Mouse (Mus musculus): ENCODE measurements at regions not wholly inside any gene's neighbourhood (a gene's known extent, or its start where the extent isn't known, plus 50 kb on each side); places are given as distances from the start of the nearest gene placed in this dataset.
A peak's percentile ranks its signal among the peaks of the same experiment; 100 is the strongest.

DNA sequence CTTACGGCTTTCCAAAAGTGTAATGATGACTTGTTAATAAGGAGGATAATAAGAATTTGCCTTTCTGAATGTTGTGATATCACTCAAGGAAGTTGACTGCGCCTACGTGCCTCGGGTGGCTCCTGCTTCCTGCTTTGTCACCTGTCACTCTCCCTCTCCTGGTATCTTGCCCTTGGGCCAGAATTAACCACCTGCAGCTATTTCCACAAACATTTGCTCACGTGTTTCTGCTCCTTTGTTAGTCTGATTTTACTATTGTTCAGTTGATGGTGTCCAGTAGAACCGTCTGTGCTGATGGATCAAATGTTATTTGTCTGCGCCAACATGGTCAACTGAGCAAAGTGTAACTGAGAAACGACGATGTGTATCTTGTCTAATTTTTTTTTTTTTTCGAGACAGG lies 193.4 kb upstream of the Prdm1 start:
- H3K4me1 ChIP-seq (ENCODE audit: control insufficient read depth, insufficient read depth, low read length), result no peaks in the 10 kb centered on the region; the same call in 1 of the 2 replicates
- H3K9me3 ChIP-seq (ENCODE audit: control insufficient read depth, low read length), result no peaks in the 10 kb centered on the region
- DNase-seq (ENCODE audit: low spot score) (no peak), ATAC-seq (ENCODE audit: low read depth) (no peak)
- no peak overlapping the region for H3K27ac ChIP-seq (replicated peaks; ENCODE audit: low read depth, low read length)
- WGBS, result 84% methylated on average over 10 of the region's 10 CpGs
- no peak overlapping the region for H3K9ac ChIP-seq (ENCODE audit: low read depth, low read length)
- no peak overlapping the region for H3K4me2 ChIP-seq (ENCODE audit: low read depth, low read length)
- H3K36me3 ChIP-seq (ENCODE audit: control insufficient read depth, insufficient read depth, low read length), result no peaks in the 10 kb centered on the region
- no peaks in the 10 kb centered on the region for H3K27me3 ChIP-seq (replicated peaks; ENCODE audit: control insufficient read depth, insufficient read depth, low read length)
- H3K4me3 ChIP-seq (ENCODE audit: low read depth, low read length), result no peak overlapping the region

DNA sequence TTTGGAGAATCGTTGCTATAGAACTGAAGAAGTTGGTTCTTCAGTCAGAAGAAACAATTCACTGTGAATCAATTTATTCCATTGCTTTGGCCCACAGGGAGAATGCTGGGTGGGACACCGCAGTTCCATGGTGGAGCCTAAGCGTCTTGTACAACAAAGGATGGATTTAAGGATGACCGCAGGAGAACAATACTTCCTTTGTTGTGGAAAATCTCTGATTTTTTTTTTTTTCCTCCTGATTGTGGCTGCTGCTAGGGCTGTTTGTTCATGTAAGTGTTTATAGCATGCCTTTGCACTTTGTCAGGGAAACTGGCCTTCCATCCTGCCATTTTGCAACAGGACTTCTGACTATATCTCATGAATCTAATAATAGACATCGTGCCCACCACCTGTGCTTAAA lies 188.3 kb upstream of the Prdm1 start:
- no peak overlapping the region for H3K27ac ChIP-seq (replicated peaks; ENCODE audit: low read depth, low read length)
- 56% methylated on average over 5 of the region's 5 CpGs for WGBS
- H3K9me3 ChIP-seq (ENCODE audit: control insufficient read depth, low read length), result no peaks in the 10 kb centered on the region
- H3K36me3 ChIP-seq (ENCODE audit: control insufficient read depth, insufficient read depth, low read length), result no peaks in the 10 kb centered on the region
- DNase-seq (ENCODE audit: low spot score) (no peak), ATAC-seq (ENCODE audit: low read depth) (no peak)
- H3K4me2 ChIP-seq (ENCODE audit: low read depth, low read length), result no peak overlapping the region
- no peaks in the 10 kb centered on the region for H3K27me3 ChIP-seq (replicated peaks; ENCODE audit: control insufficient read depth, insufficient read depth, low read length)
- no peak overlapping the region for H3K4me3 ChIP-seq (ENCODE audit: low read depth, low read length)
- H3K9ac ChIP-seq (ENCODE audit: low read depth, low read length), result no peak overlapping the region
- no peaks in the 10 kb centered on the region for H3K4me1 ChIP-seq (ENCODE audit: control insufficient read depth, insufficient read depth, low read length)

DNA sequence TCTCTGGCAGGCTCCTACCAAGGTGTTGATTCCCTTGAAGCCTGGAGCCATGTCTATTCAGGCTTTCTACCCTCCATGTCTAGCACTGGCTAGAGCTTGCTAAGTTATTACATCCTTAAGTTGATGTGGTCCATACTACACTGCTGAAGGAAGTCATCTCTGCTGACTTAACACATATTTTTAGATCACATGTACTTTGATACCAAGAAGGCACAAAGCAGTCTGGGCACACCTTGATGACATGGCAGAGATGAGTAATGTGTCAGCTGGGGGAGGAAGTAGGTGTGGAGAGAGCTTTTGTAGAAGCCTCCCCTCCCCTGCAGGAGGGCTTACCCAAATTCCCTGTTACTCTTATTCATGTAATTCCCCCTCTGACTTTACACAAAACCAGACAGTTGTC lies 187.6 kb upstream of the Prdm1 start:
- H3K4me2 ChIP-seq (ENCODE audit: low read depth, low read length), result no peak overlapping the region
- H3K4me1 ChIP-seq (ENCODE audit: control insufficient read depth, insufficient read depth, low read length), result no peaks in the 10 kb centered on the region

GRCm38 (mm10) chr10:44708830-44709229 lies 180.5 kb upstream of the Prdm1 start:
- DNase-seq (ENCODE audit: low spot score) (no peak), ATAC-seq (ENCODE audit: low read depth) (no peak)
- 83% methylated on average over 4 of the region's 4 CpGs for WGBS
- no peak overlapping the region for H3K4me2 ChIP-seq (ENCODE audit: low read depth, low read length)
- no peak overlapping the region for H3K9ac ChIP-seq (ENCODE audit: low read depth, low read length)
- H3K27me3 ChIP-seq (replicated peaks; ENCODE audit: control insufficient read depth, insufficient read depth, low read length), result no peaks in the 10 kb centered on the region
- no peak overlapping the region for H3K27ac ChIP-seq (replicated peaks; ENCODE audit: low read depth, low read length)
- no peaks in the 10 kb centered on the region for H3K9me3 ChIP-seq (ENCODE audit: control insufficient read depth, low read length)
- no peaks in the 10 kb centered on the region for H3K36me3 ChIP-seq (ENCODE audit: control insufficient read depth, insufficient read depth, low read length)
- H3K4me1 ChIP-seq (ENCODE audit: control insufficient read depth, insufficient read depth, low read length), result no peaks in the 10 kb centered on the region
- H3K4me3 ChIP-seq (ENCODE audit: low read depth, low read length), result no peak overlapping the region

More for the DNA sequence above, 187.6 kb upstream of the Prdm1 start:
- Histone ChIP-seq H3K36me3 (ENCODE audit: control insufficient read depth, insufficient read depth, low read length) (no peaks in the 10 kb centered on the region), H3K27me3 (replicated peaks; ENCODE audit: control insufficient read depth, insufficient read depth, low read length) (no peaks in the 10 kb centered on the region), H3K9me3 (ENCODE audit: control insufficient read depth, low read length) (no peaks in the 10 kb centered on the region), H3K27ac (replicated peaks; ENCODE audit: low read depth, low read length) (no peak overlapping the region), H3K9ac (ENCODE audit: low read depth, low read length) (no peak overlapping the region), H3K4me3 (ENCODE audit: low read depth, low read length) (no peak overlapping the region)
- no peak for ATAC-seq (ENCODE audit: low read depth)
- DNase-seq (ENCODE audit: low spot score), result no peak

GRCm38 (mm10) chr10:44704143-44704542 lies 175.8 kb upstream of the Prdm1 start:
- H3K27me3 ChIP-seq (replicated peaks; ENCODE audit: control insufficient read depth, insufficient read depth, low read length), result no peaks in the 10 kb centered on the region
- H3K9me3 ChIP-seq (ENCODE audit: control insufficient read depth, low read length), result no peaks in the 10 kb centered on the region
- WGBS, result 85% methylated on average over 3 of the region's 3 CpGs
- no peaks in the 10 kb centered on the region for H3K36me3 ChIP-seq (ENCODE audit: control insufficient read depth, insufficient read depth, low read length)
- H3K4me1 ChIP-seq (ENCODE audit: control insufficient read depth, insufficient read depth, low read length), result no peaks in the 10 kb centered on the region
- no peak overlapping the region for H3K4me2 ChIP-seq (ENCODE audit: low read depth, low read length)
- DNase-seq (ENCODE audit: low spot score), result no peak
- no peak overlapping the region for H3K9ac ChIP-seq (ENCODE audit: low read depth, low read length)
- no peak for ATAC-seq (ENCODE audit: low read depth)
- H3K4me3 ChIP-seq (ENCODE audit: low read depth, low read length), result no peak overlapping the region
- H3K27ac ChIP-seq (replicated peaks; ENCODE audit: low read depth, low read length), result no peak overlapping the region

- H3K9ac ChIP-seq (ENCODE audit: low read depth, low read length), result no peak overlapping the region
- H3K9me3 ChIP-seq (ENCODE audit: control insufficient read depth, low read length), result no peaks in the 10 kb centered on the region
- H3K4me1 ChIP-seq (ENCODE audit: control insufficient read depth, insufficient read depth, low read length), result peaks cover 4% of the 10 kb centered on the region; the same call in 1 of the 2 replicates
- no peaks in the 10 kb centered on the region for H3K27me3 ChIP-seq (replicated peaks; ENCODE audit: control insufficient read depth, insufficient read depth, low read length)
- DNase-seq (ENCODE audit: low spot score), result peak; percentile 33
- no peak for ATAC-seq (ENCODE audit: low read depth)
- H3K36me3 ChIP-seq (ENCODE audit: control insufficient read depth, insufficient read depth, low read length), result no peaks in the 10 kb centered on the region
- no peak overlapping the region for H3K4me3 ChIP-seq (ENCODE audit: low read depth, low read length)
- no peak overlapping the region for H3K27ac ChIP-seq (replicated peaks; ENCODE audit: low read depth, low read length)
- H3K4me2 ChIP-seq (ENCODE audit: low read depth, low read length), result no peak overlapping the region
- 55% methylated on average over 5 of the region's 5 CpGs for WGBS
Observed at GRCm38 (mm10) chr10:44702108-44702507, 173.8 kb upstream of the Prdm1 start.

GRCm38 (mm10) chr10:44699988-44700537 lies 171.8 kb upstream of the Prdm1 start:
- H3K4me1 ChIP-seq (ENCODE audit: control insufficient read depth, insufficient read depth, low read length), result peaks cover 4% of the 10 kb centered on the region; the same call in 1 of the 2 replicates
- H3K27me3 ChIP-seq (replicated peaks; ENCODE audit: control insufficient read depth, insufficient read depth, low read length), result no peaks in the 10 kb centered on the region
- no peak overlapping the region for H3K4me3 ChIP-seq (ENCODE audit: low read depth, low read length)
- H3K4me2 ChIP-seq (ENCODE audit: low read depth, low read length), result no peak overlapping the region
- 90% methylated on average over 11 of the region's 11 CpGs for WGBS
- ATAC-seq (ENCODE audit: low read depth), result no peak
- H3K9me3 ChIP-seq (ENCODE audit: control insufficient read depth, low read length), result no peaks in the 10 kb centered on the region
- DNase-seq (ENCODE audit: low spot score), result no peak
- no peak overlapping the region for H3K9ac ChIP-seq (ENCODE audit: low read depth, low read length)
- H3K36me3 ChIP-seq (ENCODE audit: control insufficient read depth, insufficient read depth, low read length), result no peaks in the 10 kb centered on the region
- H3K27ac ChIP-seq (replicated peaks; ENCODE audit: low read depth, low read length), result no peak overlapping the region

GRCm38 (mm10) chr10:44697966-44698365 lies 169.7 kb upstream of the Prdm1 start:
- Histone ChIP-seq H3K4me1 (ENCODE audit: control insufficient read depth, insufficient read depth, low read length) (peaks cover 4% of the 10 kb centered on the region; the same call in 1 of the 2 replicates), H3K4me2 (ENCODE audit: low read depth, low read length) (no peak overlapping the region), H3K27me3 (replicated peaks; ENCODE audit: control insufficient read depth, insufficient read depth, low read length) (no peaks in the 10 kb centered on the region), H3K9me3 (ENCODE audit: control insufficient read depth, low read length) (no peaks in the 10 kb centered on the region), H3K4me3 (ENCODE audit: low read depth, low read length) (no peak overlapping the region), H3K9ac (ENCODE audit: low read depth, low read length) (no peak overlapping the region), H3K36me3 (ENCODE audit: control insufficient read depth, insufficient read depth, low read length) (no peaks in the 10 kb centered on the region), H3K27ac (replicated peaks; ENCODE audit: low read depth, low read length) (no peak overlapping the region)
- WGBS, result 29% methylated on average over 2 of the region's 2 CpGs
- ATAC-seq (ENCODE audit: low read depth) (no peak), DNase-seq (ENCODE audit: low spot score) (peak; percentile 48)

DNA sequence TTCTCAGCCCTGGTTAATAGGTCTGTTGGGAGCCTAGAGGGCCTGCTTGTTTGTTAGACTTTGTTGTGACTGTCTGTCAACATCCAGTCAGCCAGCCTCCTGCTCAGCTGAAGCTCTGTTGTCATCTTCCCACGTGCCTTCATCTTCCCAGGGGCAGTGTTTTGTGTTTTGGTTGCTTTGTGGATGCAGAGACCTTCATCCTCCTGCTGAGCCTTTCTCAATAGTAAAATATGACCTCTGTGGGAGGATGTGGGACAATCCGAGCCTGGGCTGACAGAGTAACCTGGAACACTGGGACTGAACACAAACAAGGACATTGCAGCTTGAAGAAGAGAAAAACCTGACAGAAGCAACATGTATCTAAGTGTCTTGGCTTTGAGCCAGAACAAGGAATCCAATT lies 168.7 kb upstream of the Prdm1 start:
- ATAC-seq (ENCODE audit: low read depth), result 0 out of 2 replicates have a peak, but pooled peaks have one; percentile 6
- no peak overlapping the region for H3K4me2 ChIP-seq (ENCODE audit: low read depth, low read length)
- H3K4me1 ChIP-seq (ENCODE audit: control insufficient read depth, insufficient read depth, low read length), result peaks cover 4% of the 10 kb centered on the region; the same call in 1 of the 2 replicates
- no peak overlapping the region for H3K27ac ChIP-seq (replicated peaks; ENCODE audit: low read depth, low read length)
- WGBS, result 31% methylated on average over 2 of the region's 2 CpGs
- no peaks in the 10 kb centered on the region for H3K27me3 ChIP-seq (replicated peaks; ENCODE audit: control insufficient read depth, insufficient read depth, low read length)
- H3K4me3 ChIP-seq (ENCODE audit: low read depth, low read length), result no peak overlapping the region
- H3K36me3 ChIP-seq (ENCODE audit: control insufficient read depth, insufficient read depth, low read length), result no peaks in the 10 kb centered on the region
- H3K9me3 ChIP-seq (ENCODE audit: control insufficient read depth, low read length), result no peaks in the 10 kb centered on the region
- H3K9ac ChIP-seq (ENCODE audit: low read depth, low read length), result no peak overlapping the region
- DNase-seq (ENCODE audit: low spot score), result peak; percentile 20
